Mouse (Mus musculus) heart, postnatal 36 days (tissue): ENCODE data around the gene Gpr55. TPM values are rescaled to one million over a fixed set of nuclear protein-coding genes. Genes with fewer than 3 reads are reported as not detected.

Source experiments
- DNase-seq, 2 experiments: peaks; one replicate each; pipeline ENCODE4 v3.0.0; 2021 to 2022
- intact Hi-C: fragments of 180-260 bp; cut with DNase I; formaldehyde crosslinking; loops from one replicate; pipeline ENCODE4 v1.15.1; 2025
- total RNA-seq, 2 experiments: library from RNA; stranded (reverse); gene quantifications; 2 replicates each; pipeline ENCODE4 v1.2.3; 2021

Gene Gpr55
- total RNA-seq, 2 experiments from 2014 or later = not detected

GRCm38 (mm10) chr1:85894231-85894747 lies 66.5 kb downstream of the Gpr55 start, which contains the start of gene Itm2c:
TSS of gene Itm2c (plus strand) at chr1:85894281.
- intact Hi-C loops = no loop called here
- peak; percentile 88 for DNase-seq

Other genes with a start within 250 kb of the Gpr55 start
- gene A630001G21Rik, start 182.4 kb downstream of the Gpr55 start, total RNA-seq = under 1 TPM; 0.24 to 0.36 TPM
- 100 to 1,000 TPM; 110 to 111 TPM for gene Cab39, start 167.6 kb downstream of the Gpr55 start, total RNA-seq
- gene Itm2c, start 66.7 kb downstream of the Gpr55 start, total RNA-seq = 10 to 100 TPM; 61.5 to 66.5 TPM
- not detected for gene 4933407L21Rik, start 32.5 kb downstream of the Gpr55 start, total RNA-seq
- gene Spata3, start 55.8 kb upstream of the Gpr55 start, total RNA-seq = not detected
- not detected for gene 2810459M11Rik, start 84.9 kb upstream of the Gpr55 start, total RNA-seq
- 100 to 1,000 TPM; 104 to 110 TPM for gene Psmd1, start 103.4 kb upstream of the Gpr55 start, total RNA-seq
- under 1 TPM; 0.19 TPM for gene Htr2b, start 151.0 kb upstream of the Gpr55 start, total RNA-seq
- gene Gm21972, start 172.6 kb upstream of the Gpr55 start, total RNA-seq = 1 to 10 TPM; 1.0 to 2.2 TPM
- gene Armc9, start 193.8 kb upstream of the Gpr55 start, total RNA-seq = 1 to 10 TPM; 3.5 to 3.7 TPM